Mouse (Mus musculus): ENCODE results near the gene Klf7.

Klf7 gene

DNA sequence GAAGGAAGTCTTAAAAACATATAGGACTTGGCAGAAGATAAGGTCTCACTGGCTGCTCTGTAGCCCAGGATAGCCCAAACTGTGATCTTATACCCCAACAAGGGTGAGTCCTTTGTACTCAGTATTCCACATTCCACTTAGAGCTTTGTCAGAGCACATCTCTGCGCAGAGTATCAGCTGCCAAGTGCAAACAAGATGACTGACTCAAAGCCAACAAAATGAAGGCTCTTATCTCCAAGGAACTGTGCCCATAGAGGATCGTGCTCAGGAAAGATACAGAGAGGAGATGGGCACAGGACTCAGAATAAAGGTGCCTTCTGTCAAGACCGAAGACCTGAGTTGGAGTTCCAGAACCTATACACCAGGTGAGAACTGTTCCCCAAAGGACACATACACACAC is 100.1 kb downstream of the Klf7 start:
- WGBS: 71% methylated on average over 3 of the region's 3 CpGs

- 12% methylated on average over 19 of the region's 19 CpGs for WGBS
These were observed 101.1 kb downstream of the Klf7 start for GRCm38 (mm10) chr1:64020672-64021635.

DNA sequence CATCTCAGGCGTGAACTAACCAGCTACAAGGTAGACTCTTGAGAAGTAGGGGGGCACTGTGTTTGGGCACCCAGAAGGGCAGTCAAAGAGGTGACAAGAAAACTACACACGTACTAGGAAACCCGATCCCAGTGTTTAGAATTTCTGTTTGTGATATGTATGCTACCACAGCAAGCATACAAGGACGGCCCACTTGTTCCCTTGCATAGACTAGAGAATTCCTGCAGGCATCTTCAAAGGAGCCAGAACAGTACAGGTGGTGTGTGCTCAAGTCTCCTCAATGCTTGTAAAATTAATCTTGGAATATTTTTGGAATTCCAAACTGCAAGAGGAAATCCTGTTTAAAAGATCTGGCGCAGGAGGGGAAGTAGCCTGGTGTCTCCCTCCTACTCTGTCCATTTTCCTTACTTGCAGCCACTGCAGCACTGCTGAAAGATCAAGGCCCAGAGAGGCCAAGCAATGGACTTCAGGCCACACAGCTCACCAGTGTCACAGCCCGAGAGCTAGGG is 102.9 kb downstream of the Klf7 start:
- 54% methylated on average over 6 of the region's 6 CpGs for WGBS

GRCm38 (mm10) chr1:64018466-64019077 is 103.5 kb downstream of the Klf7 start:
- 27% methylated on average over 16 of the region's 16 CpGs for WGBS

GRCm38 (mm10) chr1:64014091-64014490 is 108.0 kb downstream of the Klf7 start:
- WGBS: 38% methylated on average over 1 of the region's 1 CpGs

DNA sequence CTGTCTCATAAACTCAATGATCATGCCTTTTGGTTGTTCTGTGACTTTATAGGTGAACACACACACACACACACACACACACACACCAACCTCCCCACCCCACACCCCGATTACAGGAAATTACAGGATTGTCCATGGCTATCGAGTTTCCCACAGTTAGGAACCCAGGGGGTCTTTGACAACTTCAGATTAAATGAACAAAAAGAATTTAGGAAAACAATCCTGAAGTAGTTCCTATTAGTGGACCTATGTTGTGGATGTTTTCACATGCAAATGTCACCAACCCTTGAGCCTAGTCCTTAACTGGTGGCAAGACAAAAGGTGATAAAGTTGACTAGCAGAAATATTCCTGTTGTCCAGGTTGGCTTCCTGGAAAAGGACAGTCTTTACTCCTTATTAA is 113.1 kb downstream of the Klf7 start:
- 44% methylated on average over 2 of the region's 2 CpGs for WGBS

DNA sequence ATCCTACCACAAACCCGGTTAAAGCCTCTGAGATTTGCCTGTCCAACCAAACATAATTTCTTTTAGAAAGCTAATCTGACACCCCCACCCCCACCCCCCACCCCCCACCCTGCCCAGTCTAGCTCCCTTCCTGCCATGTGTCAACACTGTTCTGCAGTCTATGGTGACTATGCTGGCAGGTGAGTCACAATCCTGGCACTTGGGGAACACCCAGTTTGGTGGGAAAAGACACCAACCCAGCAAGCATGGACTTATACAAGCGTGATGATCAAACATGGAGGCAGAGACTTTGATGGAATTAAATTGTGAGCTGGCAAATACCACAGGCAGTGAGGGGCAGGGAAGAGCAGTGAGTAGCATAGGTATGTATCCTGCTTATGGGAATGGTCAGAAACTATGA is 116.9 kb downstream of the Klf7 start:
- 80% methylated on average over 2 of the region's 2 CpGs for WGBS

- WGBS: 60% methylated on average over 9 of the region's 9 CpGs
These were observed 118.4 kb downstream of the Klf7 start for GRCm38 (mm10) chr1:64003525-64004291.

DNA sequence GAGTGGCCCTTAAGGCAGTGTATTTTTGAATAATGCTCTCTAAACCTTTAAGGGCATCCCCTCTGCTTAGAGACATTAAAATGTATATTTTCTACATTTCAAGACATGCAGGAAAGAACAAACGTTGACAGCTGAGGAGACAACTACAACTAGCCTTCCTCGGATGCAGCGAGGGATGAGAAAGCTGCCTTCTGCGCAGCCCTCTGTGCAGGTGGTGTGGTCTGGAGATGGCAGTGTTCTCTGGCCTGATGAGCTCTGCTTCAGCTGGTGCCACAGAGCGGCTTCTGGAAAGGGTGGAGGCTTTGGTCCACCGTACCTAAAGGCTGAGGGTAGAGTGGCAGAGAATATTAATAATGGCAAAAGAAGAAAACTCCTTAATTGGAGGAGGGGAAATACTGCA is 120.0 kb downstream of the Klf7 start:
- WGBS: 89% methylated on average over 6 of the region's 6 CpGs

DNA sequence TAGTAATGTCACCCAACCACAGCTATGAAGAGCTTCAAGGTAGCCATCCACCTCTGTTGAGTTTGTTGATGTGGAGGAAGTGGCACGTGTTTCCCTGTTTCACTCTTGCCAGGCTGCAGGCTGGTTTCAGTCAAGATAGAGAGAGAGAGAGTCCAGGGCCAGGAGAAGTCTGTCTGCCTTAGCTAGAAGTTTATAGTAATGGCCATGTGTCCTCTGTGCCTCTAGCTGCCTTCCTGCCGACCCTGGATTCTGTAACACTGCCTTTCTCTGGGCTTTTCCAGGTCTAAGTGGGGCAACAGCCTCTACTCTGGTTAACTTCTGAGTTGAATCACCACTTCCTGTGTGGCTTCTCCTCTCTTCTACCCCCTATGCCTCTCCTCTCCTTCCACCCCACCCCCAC is 121.5 kb downstream of the Klf7 start:
- WGBS: 94% methylated on average over 2 of the region's 2 CpGs

DNA sequence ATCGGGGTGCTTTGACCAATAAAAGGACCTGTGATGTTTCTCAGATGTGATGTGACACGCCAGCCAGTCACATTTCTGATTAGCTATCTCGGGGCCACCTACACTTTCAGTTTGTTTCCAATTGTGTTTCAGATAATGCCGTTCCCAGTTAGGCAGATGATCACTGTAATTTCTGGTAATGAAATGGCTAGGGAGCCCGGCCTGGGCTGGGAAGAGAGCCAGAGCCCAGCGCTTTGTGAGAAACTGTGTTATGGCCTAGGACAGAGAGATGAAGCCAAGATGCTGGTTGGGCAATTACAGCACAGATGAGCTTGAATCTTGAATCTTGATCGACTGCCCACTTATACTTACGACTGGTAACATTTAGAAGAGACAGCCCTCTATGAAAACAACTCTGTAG is 122.6 kb downstream of the Klf7 start:
- 50% methylated on average over 8 of the region's 8 CpGs for WGBS

- WGBS: 75% methylated on average over 4 of the region's 4 CpGs
These were observed 123.2 kb downstream of the Klf7 start for GRCm38 (mm10) chr1:63998901-63999300.

- WGBS: 87% methylated on average over 2 of the region's 2 CpGs
These were observed 123.9 kb downstream of the Klf7 start for GRCm38 (mm10) chr1:63998139-63998538.

GRCm38 (mm10) chr1:63995828-63996227 is 126.3 kb downstream of the Klf7 start:
- 37% methylated on average over 4 of the region's 4 CpGs for WGBS

DNA sequence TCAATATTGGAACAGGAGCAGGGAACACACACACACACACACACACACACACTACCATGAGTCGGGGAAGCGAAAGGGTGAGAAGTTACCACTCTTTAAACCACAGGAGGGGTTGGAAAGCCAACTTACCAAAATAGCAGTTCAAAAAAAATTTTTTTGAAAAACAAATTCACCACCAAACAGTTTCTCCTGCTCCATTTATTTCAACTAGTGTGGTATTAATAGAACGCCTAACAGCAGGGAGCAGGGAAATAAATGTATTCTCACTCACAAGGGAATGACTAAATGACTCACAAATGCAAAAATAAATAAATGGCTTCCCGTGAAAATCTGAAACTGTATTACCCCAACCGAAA is 127.0 kb downstream of the Klf7 start:
- 18% methylated on average over 5 of the region's 5 CpGs for WGBS

DNA sequence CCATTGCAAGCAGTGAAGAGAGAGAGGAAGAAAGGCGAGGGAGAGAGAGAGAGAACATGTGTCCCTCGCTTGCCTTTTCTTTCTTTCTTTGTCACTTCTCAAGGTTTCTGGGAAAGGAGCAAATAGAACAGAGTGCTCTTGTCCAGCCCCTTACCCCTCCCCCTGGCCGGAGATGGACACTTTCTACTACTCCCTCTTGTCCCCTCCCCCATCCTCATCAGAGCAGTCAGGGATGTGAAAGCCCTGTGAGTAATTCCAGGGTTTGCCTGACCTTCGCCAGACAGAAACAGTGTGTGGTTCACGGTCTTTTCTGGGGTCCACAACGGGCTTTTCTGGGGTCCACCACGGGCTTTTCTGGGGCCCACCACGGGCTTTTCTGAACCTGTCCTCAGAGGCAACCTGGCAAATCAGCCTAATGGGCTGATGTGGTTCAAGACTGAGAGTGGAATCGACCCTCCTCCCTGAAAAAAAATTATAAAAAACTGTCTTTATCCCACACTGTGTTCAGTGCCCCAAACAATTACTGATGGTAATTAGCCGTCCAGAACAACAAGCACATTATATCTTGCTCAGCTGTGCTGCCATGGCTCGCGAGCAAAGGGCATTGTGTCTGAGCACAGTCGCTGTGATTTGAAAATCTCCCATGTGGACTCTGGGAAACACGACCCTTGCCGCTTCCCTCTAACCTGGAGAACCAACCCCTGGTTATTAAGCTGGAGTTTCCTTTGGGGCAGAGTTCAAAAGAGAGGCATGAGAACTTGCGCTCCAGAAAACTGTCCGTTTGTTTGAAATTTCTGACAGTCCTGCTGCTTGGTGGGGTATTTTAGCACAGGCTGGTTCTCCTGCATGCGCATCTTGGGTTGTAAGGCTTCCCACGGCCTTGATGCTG is 127.6 kb downstream of the Klf7 start:
- 25% methylated on average over 19 of the region's 19 CpGs for WGBS

- 55% methylated on average over 5 of the region's 5 CpGs for whole genome bisulfite sequencing
These were observed 129.6 kb downstream of the Klf7 start for GRCm38 (mm10) chr1:63992506-63992905.

DNA sequence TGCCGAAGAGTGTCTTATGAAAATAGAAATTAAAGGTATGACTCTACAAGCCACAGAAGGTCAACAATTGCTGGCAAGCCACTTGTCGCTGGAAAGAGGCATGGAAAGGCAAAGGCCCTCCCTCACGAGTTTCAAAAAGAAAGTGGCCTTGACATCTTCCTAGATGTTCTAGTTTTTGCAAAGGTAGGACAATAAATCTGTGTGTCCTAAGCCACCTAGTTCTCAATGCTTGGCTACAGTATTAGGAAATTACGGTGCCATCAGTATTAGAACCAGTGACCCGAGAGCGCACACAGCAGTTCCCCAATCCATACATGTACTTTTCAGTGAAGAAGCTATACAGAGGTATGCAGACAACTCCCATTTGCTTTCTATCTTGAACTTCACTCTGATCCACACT is 131.7 kb downstream of the Klf7 start:
- WGBS: 99% methylated on average over 6 of the region's 6 CpGs

DNA sequence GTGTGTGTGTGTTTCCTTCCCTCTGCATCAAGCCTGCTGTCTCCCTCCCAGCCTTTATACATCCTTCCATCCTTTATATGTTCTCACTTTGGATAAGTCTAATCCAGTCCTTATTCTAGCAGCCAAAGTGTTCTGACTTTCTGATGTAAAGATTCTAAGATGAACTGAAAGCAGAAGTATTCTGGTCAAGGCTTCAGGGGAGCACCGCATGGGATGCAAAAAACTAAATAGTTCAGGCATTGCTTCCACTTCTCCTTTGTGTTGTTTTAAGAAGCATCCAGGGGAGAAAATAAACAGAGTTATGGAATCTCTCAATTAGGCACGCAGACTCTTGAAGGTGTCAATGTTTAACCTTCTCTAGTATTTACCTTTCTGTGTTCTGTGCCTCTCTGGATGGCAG is 141.3 kb downstream of the Klf7 start:
- 79% methylated on average over 2 of the region's 2 CpGs for WGBS

Data from cerebral cortex, adult 2 months (tissue).